Mouse (Mus musculus): ENCODE data around the gene Olfr366.
"Not testable (repeated sequence)": the region's sequence is repeated elsewhere in the genome, so short reads cannot be mapped to it uniquely, and the experiment has no call there.

Gene Olfr366

DNA sequence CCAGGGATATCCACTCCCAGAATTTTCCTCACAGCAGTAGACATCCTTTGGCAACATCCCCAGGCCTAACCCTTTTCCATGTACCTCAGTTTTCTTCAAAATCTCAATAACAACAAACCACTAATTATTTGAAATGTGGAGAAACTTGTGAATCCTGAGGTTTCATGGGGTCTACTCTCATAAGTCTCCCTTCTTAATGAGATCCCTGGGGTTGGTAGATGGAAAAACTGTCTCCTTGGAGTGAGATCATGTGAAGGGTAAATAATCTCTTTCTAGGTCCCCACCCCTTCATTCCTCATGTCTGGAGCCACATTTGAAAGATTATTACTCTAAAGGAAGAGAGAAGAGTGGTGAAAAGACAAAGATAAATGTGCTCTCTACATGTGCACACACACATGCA is at the start of gene Olfr366:
Gene Olfr366 (plus strand): TSS at position 301 of the 400 bp plus-strand sequence.
- no peak for DNase-seq (ENCODE audit: low read depth)

DNA sequence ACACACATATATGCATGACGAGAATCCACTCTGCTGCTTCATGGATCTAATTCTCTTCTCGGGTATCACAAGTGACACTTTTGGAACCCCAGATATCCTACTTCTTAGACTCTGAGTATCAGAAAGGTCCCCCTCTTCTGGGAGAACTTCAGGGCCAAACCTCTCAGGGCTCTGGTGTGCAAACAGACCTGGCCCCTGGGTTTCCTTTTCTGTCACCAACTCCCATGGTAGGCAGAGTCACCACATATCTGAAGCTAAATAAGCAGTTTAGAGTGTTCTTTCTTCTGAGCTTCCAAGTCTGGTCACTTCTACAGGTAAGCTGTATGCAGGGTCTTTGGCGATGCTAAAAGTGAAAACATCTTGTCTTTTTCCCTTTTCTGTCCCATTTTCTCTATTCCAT is 23.5 kb upstream of the Olfr366 start, which contains the start of gene Olfr365:
Gene Olfr365 (plus strand): TSS at position 301 of the 400 bp plus-strand sequence.
- no peak for DNase-seq (ENCODE audit: low read depth)

DNA sequence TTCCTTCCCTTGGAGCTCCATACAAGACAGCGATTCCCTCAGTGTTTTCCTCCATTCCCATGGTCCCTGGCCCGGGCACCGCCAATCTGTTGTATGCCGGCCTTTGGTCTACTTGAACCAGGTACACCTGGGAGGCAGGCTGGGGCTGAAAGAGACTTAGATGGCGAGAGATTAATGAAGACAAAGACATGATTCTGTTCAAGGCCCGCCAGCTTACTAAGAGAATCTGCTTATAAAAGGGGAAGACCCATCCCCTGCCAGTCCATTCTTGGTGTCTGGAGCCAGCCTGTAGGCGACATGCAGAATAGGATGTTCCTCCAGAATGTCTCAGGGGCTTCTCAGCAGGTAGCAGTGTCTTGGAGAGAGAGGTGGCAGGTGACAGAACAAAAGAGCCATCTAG is 50.4 kb downstream of the Olfr366 start:
- not testable (repeated sequence) for DNase-seq (ENCODE audit: low read depth)
